Mouse (Mus musculus): Measurements from ENCODE around the gene Ttc27. TPM values are rescaled to one million over a fixed set of nuclear protein-coding genes. Genes with fewer than 3 reads are reported as not detected.

The Ttc27 gene
- polyA plus RNA-seq, 1 experiment, result 16.0 TPM

GRCm38 (mm10) chr17:74735392-74735791, 17.9 kb downstream of the Ttc27 start:
- TF ChIP-seq POLR2A (IDR thresholded peaks at IDR 0.05; ENCODE audit: extremely low read depth, insufficient read depth, low read length) (no peak), CTCF (IDR thresholded peaks at IDR 0.05; ENCODE audit: extremely low read depth, insufficient read depth, low read length) (no peak)
- H3K27ac ChIP-seq (ENCODE audit: insufficient read depth, low read length), result no peak overlapping the region
- H3K4me1 ChIP-seq (ENCODE audit: control insufficient read depth, insufficient read depth, low read length), result no peaks in the 10 kb centered on the region

DNA sequence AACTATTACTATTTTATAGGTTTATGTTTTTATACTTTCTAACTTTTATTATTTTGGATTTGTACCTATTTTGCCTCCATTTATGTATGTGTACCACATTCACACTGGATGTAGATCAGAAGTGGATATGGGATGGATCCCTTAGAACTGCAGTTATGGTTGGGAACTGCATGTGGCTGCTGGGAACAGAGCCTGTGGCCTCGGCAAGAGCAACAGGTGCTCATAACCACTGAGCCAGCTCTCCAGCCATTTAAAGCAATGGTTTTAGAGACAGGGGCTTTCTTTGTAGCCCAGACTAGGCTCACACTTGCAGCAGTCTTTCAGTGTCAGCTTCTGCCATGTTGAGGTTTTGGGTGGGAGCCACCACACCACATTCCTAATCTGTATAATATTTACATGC, 32.1 kb downstream of the Ttc27 start:
- TF ChIP-seq POLR2A (IDR thresholded peaks at IDR 0.05; ENCODE audit: extremely low read depth, insufficient read depth, low read length), result no peak

More at GRCm38 (mm10) chr17:74735392-74735791, 17.9 kb downstream of the Ttc27 start:
- no peak overlapping the region for H3K4me3 ChIP-seq (ENCODE audit: insufficient read depth, low read length)

GRCm38 (mm10) chr17:74751026-74751425, 33.5 kb downstream of the Ttc27 start:
- peaks cover 3% of the 10 kb centered on the region for H3K4me1 ChIP-seq (ENCODE audit: control insufficient read depth, insufficient read depth, low read length)
- no peak overlapping the region for H3K4me3 ChIP-seq (ENCODE audit: insufficient read depth, low read length)
- H3K27ac ChIP-seq (ENCODE audit: insufficient read depth, low read length), result no peak overlapping the region
- TF ChIP-seq CTCF (IDR thresholded peaks at IDR 0.05; ENCODE audit: extremely low read depth, insufficient read depth, low read length) (no peak), POLR2A (IDR thresholded peaks at IDR 0.05; ENCODE audit: extremely low read depth, insufficient read depth, low read length) (no peak)

More for the DNA sequence above, 32.1 kb downstream of the Ttc27 start:
- H3K4me1 ChIP-seq (ENCODE audit: control insufficient read depth, insufficient read depth, low read length), result peaks cover 3% of the 10 kb centered on the region
- H3K27ac ChIP-seq (ENCODE audit: insufficient read depth, low read length), result no peak overlapping the region
- H3K4me3 ChIP-seq (ENCODE audit: insufficient read depth, low read length), result no peak overlapping the region

DNA sequence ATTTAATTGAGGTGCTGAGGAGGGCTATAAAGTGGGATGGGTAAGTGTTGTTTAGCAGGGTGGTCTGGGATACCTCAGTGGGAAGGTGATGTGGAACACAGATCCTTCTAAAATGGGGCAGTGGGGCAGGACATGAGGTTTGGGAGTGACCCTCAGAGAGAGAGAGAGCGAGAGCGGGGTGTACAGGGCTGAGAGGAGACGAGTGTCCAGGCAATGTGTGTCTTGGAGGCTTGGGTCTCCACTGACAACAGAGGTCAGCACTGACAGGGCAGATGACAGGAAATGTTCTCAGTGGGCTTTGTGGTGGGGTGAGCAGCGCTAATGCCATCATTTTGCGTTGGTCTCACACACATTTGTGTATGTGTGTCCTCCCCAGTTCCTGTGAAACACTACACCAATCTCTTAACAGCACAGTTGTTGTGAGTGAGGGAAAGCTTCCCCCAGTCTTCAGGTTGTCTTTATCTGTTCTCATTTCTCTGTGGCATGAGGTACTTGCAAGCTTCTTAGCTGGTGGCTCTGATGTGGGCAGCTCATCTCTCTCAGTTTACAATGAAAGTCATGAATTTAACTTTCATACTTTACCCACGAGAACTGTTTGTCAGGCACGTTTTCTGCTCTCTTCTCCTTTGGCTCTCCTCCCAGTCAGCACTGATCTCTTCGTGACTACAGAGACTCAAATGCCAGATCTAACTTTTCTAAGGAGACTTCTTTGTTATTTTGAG, 35.5 kb downstream of the Ttc27 start:
- TF ChIP-seq CTCF (IDR thresholded peaks at IDR 0.05; ENCODE audit: extremely low read depth, insufficient read depth, low read length), result no peak
- TF ChIP-seq POLR2A (IDR thresholded peaks at IDR 0.05; ENCODE audit: extremely low read depth, insufficient read depth, low read length), result no peak

DNA sequence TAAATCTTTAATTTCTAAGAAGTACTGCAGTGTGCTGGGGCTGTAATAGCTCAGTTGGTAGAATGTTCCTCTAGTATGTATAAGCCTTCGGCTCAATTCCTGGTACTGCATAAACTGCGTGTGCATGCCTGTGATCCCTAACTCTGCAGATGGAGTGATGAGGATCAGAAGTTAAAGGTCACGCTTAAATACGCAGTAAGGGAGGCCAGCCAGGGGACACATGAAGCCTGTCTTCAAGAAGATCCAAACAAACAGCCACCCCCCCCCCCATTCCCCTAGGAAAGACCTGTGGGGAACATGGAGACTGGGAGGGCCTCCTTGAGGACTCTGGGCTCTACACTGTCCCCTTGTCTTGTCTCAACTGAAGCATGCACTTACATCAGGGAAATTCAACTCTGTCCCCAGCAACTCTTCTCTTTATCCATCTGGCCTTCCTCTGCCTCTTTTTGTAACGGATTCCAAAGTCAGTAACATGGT, 36.1 kb downstream of the Ttc27 start:
- peaks cover 3% of the 10 kb centered on the region for H3K4me1 ChIP-seq (ENCODE audit: control insufficient read depth, insufficient read depth, low read length)
- no peak overlapping the region for H3K27ac ChIP-seq (ENCODE audit: insufficient read depth, low read length)
- H3K4me3 ChIP-seq (ENCODE audit: insufficient read depth, low read length), result no peak overlapping the region
- no peak for TF ChIP-seq POLR2A (IDR thresholded peaks at IDR 0.05; ENCODE audit: extremely low read depth, insufficient read depth, low read length)
- no peak for TF ChIP-seq CTCF (IDR thresholded peaks at IDR 0.05; ENCODE audit: extremely low read depth, insufficient read depth, low read length)

More for the DNA sequence above, 35.5 kb downstream of the Ttc27 start:
- Histone ChIP-seq H3K27ac (ENCODE audit: insufficient read depth, low read length) (no peak overlapping the region), H3K4me3 (ENCODE audit: insufficient read depth, low read length) (no peak overlapping the region), H3K4me1 (ENCODE audit: control insufficient read depth, insufficient read depth, low read length) (peaks cover 3% of the 10 kb centered on the region)

GRCm38 (mm10) chr17:74754369-74755118, 37.0 kb downstream of the Ttc27 start:
- Histone ChIP-seq H3K27ac (ENCODE audit: insufficient read depth, low read length) (no peak overlapping the region), H3K4me3 (ENCODE audit: insufficient read depth, low read length) (no peak overlapping the region), H3K4me1 (ENCODE audit: control insufficient read depth, insufficient read depth, low read length) (peaks cover 3% of the 10 kb centered on the region)
- TF ChIP-seq POLR2A (IDR thresholded peaks at IDR 0.05; ENCODE audit: extremely low read depth, insufficient read depth, low read length) (no peak), CTCF (IDR thresholded peaks at IDR 0.05; ENCODE audit: extremely low read depth, insufficient read depth, low read length) (no peak)

DNA sequence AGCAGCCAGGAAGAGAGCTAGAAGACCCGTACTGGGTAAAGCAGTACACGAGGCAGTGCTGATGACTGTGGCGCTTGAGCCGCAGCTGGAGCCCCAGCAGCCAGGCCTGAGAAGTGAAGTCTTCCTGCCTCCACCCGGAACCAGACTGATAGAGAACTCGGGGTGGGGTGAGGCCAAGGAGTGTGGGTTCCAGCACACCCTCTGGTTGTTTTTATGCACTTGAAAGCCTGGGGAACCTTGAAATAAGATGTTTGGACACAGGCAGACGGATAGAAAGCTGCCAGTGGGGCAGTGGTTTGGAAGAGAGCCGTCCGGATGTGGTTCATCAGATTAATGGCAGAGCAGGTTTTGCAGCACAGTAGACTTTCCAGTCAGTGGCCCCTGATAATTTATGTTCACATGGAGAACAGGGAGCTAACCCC, 51.9 kb downstream of the Ttc27 start:
- Histone ChIP-seq H3K4me3 (ENCODE audit: insufficient read depth, low read length) (no peak overlapping the region), H3K4me1 (ENCODE audit: control insufficient read depth, insufficient read depth, low read length) (no peaks in the 10 kb centered on the region), H3K27ac (ENCODE audit: insufficient read depth, low read length) (no peak overlapping the region)
- TF ChIP-seq CTCF (IDR thresholded peaks at IDR 0.05; ENCODE audit: extremely low read depth, insufficient read depth, low read length), result no peak
- TF ChIP-seq POLR2A (IDR thresholded peaks at IDR 0.05; ENCODE audit: extremely low read depth, insufficient read depth, low read length), result no peak

GRCm38 (mm10) chr17:74772364-74772763, 54.8 kb downstream of the Ttc27 start:
- Histone ChIP-seq H3K27ac (ENCODE audit: insufficient read depth, low read length) (no peak overlapping the region), H3K4me3 (ENCODE audit: insufficient read depth, low read length) (no peak overlapping the region), H3K4me1 (ENCODE audit: control insufficient read depth, insufficient read depth, low read length) (no peaks in the 10 kb centered on the region)
- no peak for TF ChIP-seq POLR2A (IDR thresholded peaks at IDR 0.05; ENCODE audit: extremely low read depth, insufficient read depth, low read length)
- TF ChIP-seq CTCF (IDR thresholded peaks at IDR 0.05; ENCODE audit: extremely low read depth, insufficient read depth, low read length), result no peak

GRCm38 (mm10) chr17:74773556-74773955, 56.0 kb downstream of the Ttc27 start:
- no peak overlapping the region for H3K4me3 ChIP-seq (ENCODE audit: insufficient read depth, low read length)
- no peak overlapping the region for H3K27ac ChIP-seq (ENCODE audit: insufficient read depth, low read length)
- H3K4me1 ChIP-seq (ENCODE audit: control insufficient read depth, insufficient read depth, low read length), result no peaks in the 10 kb centered on the region
- TF ChIP-seq CTCF (IDR thresholded peaks at IDR 0.05; ENCODE audit: extremely low read depth, insufficient read depth, low read length) (no peak), POLR2A (IDR thresholded peaks at IDR 0.05; ENCODE audit: extremely low read depth, insufficient read depth, low read length) (no peak)

DNA sequence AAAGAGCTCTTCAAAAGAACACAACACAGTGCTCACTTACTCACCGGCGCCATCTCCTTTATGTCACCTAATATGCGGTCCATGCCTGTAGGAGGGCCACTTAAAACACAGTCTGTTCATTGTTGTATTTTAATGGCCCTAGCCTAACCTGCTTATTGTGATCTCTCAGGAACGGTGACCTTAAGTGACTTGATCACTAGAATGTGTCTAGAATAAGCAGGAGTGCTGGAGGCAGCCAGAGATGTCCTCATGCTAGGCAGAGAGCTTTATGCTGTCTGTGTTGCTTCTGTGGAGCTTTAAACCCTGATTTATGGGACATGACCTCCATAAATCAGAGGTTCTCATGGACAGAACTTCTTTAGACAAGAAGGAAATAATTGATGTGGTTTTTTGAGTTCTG, 62.6 kb downstream of the Ttc27 start:
- H3K4me3 ChIP-seq (ENCODE audit: insufficient read depth, low read length), result no peak overlapping the region
- no peak overlapping the region for H3K27ac ChIP-seq (ENCODE audit: insufficient read depth, low read length)
- no peaks in the 10 kb centered on the region for H3K4me1 ChIP-seq (ENCODE audit: control insufficient read depth, insufficient read depth, low read length)
- no peak for TF ChIP-seq CTCF (IDR thresholded peaks at IDR 0.05; ENCODE audit: extremely low read depth, insufficient read depth, low read length)
